Mouse (Mus musculus) forebrain, embryonic 16.5 days (tissue): ENCODE data around the gene Nt5c2. TPM values are rescaled to one million over a fixed set of nuclear protein-coding genes. Genes with fewer than 3 reads are reported as not detected.

Experiments used
- ATAC-seq: fragments of 200-750 bp; cut with Nextera tagmentation; 2 replicates; pipeline ENCODE4 v1.8.0; 2017; ENCODE audit warnings: mild to moderate bottlenecking, moderate library complexity
- H3K27ac ChIP-seq: fragments of 300-500 bp; sonication (generic); 2 replicates; pipeline ENCODE4 v1.5.1; 2014; ENCODE audit warnings: low read length, control low read depth
- H3K27me3 ChIP-seq: fragments of 300-500 bp; sonication (generic); replicated peaks from 2 replicates; pipeline ENCODE4 v1.6.1; 2014; ENCODE audit warnings: low read length; ENCODE audit not compliant: control insufficient read depth, insufficient read depth
- H3K36me3 ChIP-seq: fragments of 300-500 bp; sonication (generic); 2 replicates; pipeline ENCODE4 v1.6.1; 2014; ENCODE audit not compliant: control insufficient read depth, insufficient read depth
- H3K4me1 ChIP-seq: fragments of 300-500 bp; sonication (generic); replicated peaks from 2 replicates; pipeline ENCODE4 v1.6.1; 2014; ENCODE audit warnings: low read length; ENCODE audit not compliant: control insufficient read depth, insufficient read depth
- H3K4me2 ChIP-seq: fragments of 300-500 bp; sonication (generic); 2 replicates; pipeline ENCODE4 v1.6.1; 2014; ENCODE audit warnings: mild to moderate bottlenecking, low read length, control low read depth
- H3K4me3 ChIP-seq: fragments of 300-500 bp; sonication (generic); replicated peaks from 2 replicates; pipeline ENCODE4 v1.5.1; 2014; ENCODE audit warnings: mild to moderate bottlenecking, low read length, control low read depth
- H3K9ac ChIP-seq: fragments of 300-500 bp; sonication (generic); replicated peaks from 2 replicates; pipeline ENCODE4 v1.6.1; 2014; ENCODE audit warnings: low read depth, low read length, control low read depth
- H3K9me3 ChIP-seq: fragments of 300-500 bp; sonication (generic); 2 replicates; pipeline ENCODE4 v1.6.1; 2016; ENCODE audit warnings: low read length; ENCODE audit not compliant: control insufficient read depth
- WGBS: fragments of 180-500 bp; shearing (Covaris S2); extraction: QIAGEN DNeasy Blood & Tissue Kit; methylation state at CpG from one replicate; pipeline ENCODE4 v1.1.7; 2014; 5-methylcytosine and 5-hydroxymethylcytosine counted together
- polyA plus RNA-seq: library from polyadenylated mRNA; unstranded; fragments of >200 nt; fragmentation: Nextera tagmentation; extraction: Ambion mirVana; gene quantifications from 2 replicates; pipeline ENCODE4 v1.2.1, GENCODE M21; 2015

Nt5c2 gene
- polyA plus RNA-seq, 1 experiment from 2014 or later = 81.4 TPM

- WGBS = 85% methylated on average over 14 of the region's 14 CpGs
Measured at GRCm38 (mm10) chr19:46887811-46888527, 127.0 kb downstream of the Nt5c2 start.

GRCm38 (mm10) chr19:46886826-46887225, 128.1 kb downstream of the Nt5c2 start:
- ATAC-seq = no peak
- WGBS = 87% methylated on average over 7 of the region's 7 CpGs
- Histone ChIP-seq H3K36me3 (peaks cover 30% of the 10 kb centered on the region), H3K9me3 (no peaks in the 10 kb centered on the region), H3K4me1 (no peaks in the 10 kb centered on the region), H3K4me2 (no peak overlapping the region), H3K27ac (no peak overlapping the region), H3K9ac (no peak overlapping the region), H3K4me3 (no peak overlapping the region), H3K27me3 (no peaks in the 10 kb centered on the region)

More at GRCm38 (mm10) chr19:46887811-46888527, 127.0 kb downstream of the Nt5c2 start:
- no peak for ATAC-seq
- H3K27ac ChIP-seq = no peak overlapping the region
- no peaks in the 10 kb centered on the region for H3K9me3 ChIP-seq
- no peak overlapping the region for H3K4me2 ChIP-seq
- H3K4me3 ChIP-seq = no peak overlapping the region
- no peaks in the 10 kb centered on the region for H3K27me3 ChIP-seq
- peaks cover 28% of the 10 kb centered on the region for H3K36me3 ChIP-seq
- no peak overlapping the region for H3K9ac ChIP-seq
- H3K4me1 ChIP-seq = no peaks in the 10 kb centered on the region

GRCm38 (mm10) chr19:46885365-46885764, 129.6 kb downstream of the Nt5c2 start:
- no peak overlapping the region for H3K4me3 ChIP-seq
- H3K9ac ChIP-seq = no peak overlapping the region
- no peaks in the 10 kb centered on the region for H3K27me3 ChIP-seq
- ATAC-seq = no peak
- H3K9me3 ChIP-seq = no peaks in the 10 kb centered on the region
- peaks cover 27% of the 10 kb centered on the region for H3K36me3 ChIP-seq
- H3K4me2 ChIP-seq = no peak overlapping the region
- whole genome bisulfite sequencing = 98% methylated on average over 4 of the region's 4 CpGs
- no peaks in the 10 kb centered on the region for H3K4me1 ChIP-seq
- H3K27ac ChIP-seq = no peak overlapping the region

DNA sequence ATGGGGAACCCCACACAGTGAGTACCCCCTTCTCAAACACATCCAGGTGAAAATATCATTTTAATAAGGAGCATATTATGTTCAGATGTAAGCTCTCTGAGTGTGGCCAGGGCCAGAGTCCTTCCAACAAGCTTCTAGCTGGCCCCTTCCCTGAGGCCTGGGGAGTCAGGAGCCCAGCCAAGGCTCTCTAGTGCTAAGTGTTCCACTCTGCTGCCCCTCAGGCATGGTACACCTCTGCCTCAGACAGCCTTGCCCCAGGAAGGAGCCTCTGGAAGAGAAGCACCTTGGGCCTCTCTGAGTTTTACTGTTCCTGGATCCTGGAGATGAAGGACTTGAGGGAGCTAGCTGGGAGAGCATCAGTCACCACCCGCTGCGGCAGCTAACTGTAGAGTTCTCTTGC, 135.1 kb downstream of the Nt5c2 start:
- no peak overlapping the region for H3K27ac ChIP-seq
- H3K36me3 ChIP-seq = peaks cover 2% of the 10 kb centered on the region; the same call in 1 of the 2 replicates
- H3K4me2 ChIP-seq = no peak overlapping the region
- no peak for ATAC-seq
- no peaks in the 10 kb centered on the region for H3K27me3 ChIP-seq
- H3K9me3 ChIP-seq = no peaks in the 10 kb centered on the region
- H3K9ac ChIP-seq = no peak overlapping the region
- H3K4me3 ChIP-seq = no peak overlapping the region
- no peaks in the 10 kb centered on the region for H3K4me1 ChIP-seq
- 93% methylated on average over 2 of the region's 2 CpGs for WGBS

- no peak overlapping the region for H3K9ac ChIP-seq
- no peak overlapping the region for H3K4me3 ChIP-seq
- no peak for ATAC-seq
- no peak overlapping the region for H3K4me2 ChIP-seq
- H3K36me3 ChIP-seq = peaks cover 2% of the 10 kb centered on the region; the same call in 1 of the 2 replicates
- H3K4me1 ChIP-seq = no peaks in the 10 kb centered on the region
- WGBS = 60% methylated on average over 13 of the region's 13 CpGs
- H3K27ac ChIP-seq = no peak overlapping the region
- H3K9me3 ChIP-seq = no peaks in the 10 kb centered on the region
- no peaks in the 10 kb centered on the region for H3K27me3 ChIP-seq
Measured at GRCm38 (mm10) chr19:46878346-46878745, 136.6 kb downstream of the Nt5c2 start.

DNA sequence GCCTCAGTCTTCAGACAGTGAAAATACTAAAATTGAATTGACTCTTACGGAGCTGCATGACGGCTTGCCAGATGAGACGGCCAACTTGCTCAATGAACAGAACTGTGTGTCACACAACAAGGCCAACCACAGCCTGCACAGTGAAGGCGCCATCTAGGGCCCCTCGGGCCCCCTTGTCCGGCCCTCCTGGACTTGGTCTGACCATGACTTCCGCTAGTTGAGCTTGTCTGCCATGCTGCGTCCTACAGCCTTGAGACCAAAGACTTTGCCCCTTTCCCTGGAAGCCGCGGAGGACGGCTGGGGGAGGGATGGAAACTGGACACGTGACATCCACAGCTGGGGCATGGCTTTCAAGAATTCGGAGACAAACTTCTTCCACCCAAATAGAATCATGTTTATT, 137.1 kb downstream of the Nt5c2 start:
- Histone ChIP-seq H3K4me3 (no peak overlapping the region), H3K4me2 (no peak overlapping the region), H3K9me3 (no peaks in the 10 kb centered on the region), H3K9ac (no peak overlapping the region), H3K4me1 (no peaks in the 10 kb centered on the region), H3K27me3 (no peaks in the 10 kb centered on the region), H3K36me3 (peaks cover 2% of the 10 kb centered on the region; the same call in 1 of the 2 replicates), H3K27ac (no peak overlapping the region)
- WGBS = 90% methylated on average over 13 of the region's 13 CpGs
- no peak for ATAC-seq

DNA sequence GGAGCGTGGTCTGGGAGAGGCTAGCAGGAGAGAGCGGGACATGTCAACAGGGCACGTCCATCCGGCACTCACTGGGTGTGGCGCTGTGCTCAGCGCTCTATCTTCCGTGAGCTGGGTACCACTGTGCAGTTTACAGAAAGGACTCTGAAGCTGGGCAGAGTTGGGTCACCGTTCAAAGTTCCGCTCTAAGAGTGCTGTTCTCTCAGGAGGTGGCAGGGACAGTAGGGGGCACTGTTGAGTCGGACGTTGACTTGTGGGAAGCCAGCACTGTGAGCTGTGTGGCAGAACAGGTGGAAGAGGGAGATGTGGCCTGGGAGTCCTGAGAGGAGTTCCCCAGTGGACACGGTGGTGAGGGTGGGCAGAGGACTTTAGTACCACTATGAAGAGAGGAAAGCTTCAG, 139.2 kb downstream of the Nt5c2 start:
- H3K4me3 ChIP-seq = no peak overlapping the region
- 38% methylated on average over 12 of the region's 12 CpGs for WGBS
- no peak overlapping the region for H3K9ac ChIP-seq
- peak; percentile 73 for ATAC-seq
- no peak overlapping the region for H3K4me2 ChIP-seq
- H3K27me3 ChIP-seq = no peaks in the 10 kb centered on the region
- H3K36me3 ChIP-seq = no peaks in the 10 kb centered on the region
- H3K4me1 ChIP-seq = no peaks in the 10 kb centered on the region
- no peaks in the 10 kb centered on the region for H3K9me3 ChIP-seq
- H3K27ac ChIP-seq = no peak overlapping the region

GRCm38 (mm10) chr19:46873924-46874323, 141.0 kb downstream of the Nt5c2 start:
- Histone ChIP-seq H3K27ac (no peak overlapping the region), H3K27me3 (no peaks in the 10 kb centered on the region), H3K4me3 (no peak overlapping the region), H3K9me3 (no peaks in the 10 kb centered on the region), H3K4me2 (no peak overlapping the region), H3K9ac (no peak overlapping the region), H3K4me1 (no peaks in the 10 kb centered on the region), H3K36me3 (no peaks in the 10 kb centered on the region)
- 85% methylated on average over 3 of the region's 3 CpGs for WGBS
- ATAC-seq = no peak

GRCm38 (mm10) chr19:46871651-46872050, 143.3 kb downstream of the Nt5c2 start:
- ATAC-seq = no peak
- H3K9ac ChIP-seq = no peak overlapping the region; the same call in 1 of the 2 replicates

More at GRCm38 (mm10) chr19:46871651-46872050, 143.3 kb downstream of the Nt5c2 start:
- H3K4me2 ChIP-seq = no peak overlapping the region
- H3K27me3 ChIP-seq = no peaks in the 10 kb centered on the region
- no peaks in the 10 kb centered on the region for H3K9me3 ChIP-seq
- H3K4me3 ChIP-seq = no peak overlapping the region
- 83% methylated on average over 7 of the region's 7 CpGs for WGBS
- H3K27ac ChIP-seq = no peak overlapping the region
- H3K36me3 ChIP-seq = no peaks in the 10 kb centered on the region
- no peaks in the 10 kb centered on the region for H3K4me1 ChIP-seq
